Mouse (Mus musculus): ENCODE data around the gene Adamts16. TPM values are rescaled to one million over a fixed set of nuclear protein-coding genes. Genes with fewer than 3 reads are reported as not detected.

The Adamts16 gene
- polyA plus RNA-seq, 1 experiment from 2014 or later, result 8.0 TPM

DNA sequence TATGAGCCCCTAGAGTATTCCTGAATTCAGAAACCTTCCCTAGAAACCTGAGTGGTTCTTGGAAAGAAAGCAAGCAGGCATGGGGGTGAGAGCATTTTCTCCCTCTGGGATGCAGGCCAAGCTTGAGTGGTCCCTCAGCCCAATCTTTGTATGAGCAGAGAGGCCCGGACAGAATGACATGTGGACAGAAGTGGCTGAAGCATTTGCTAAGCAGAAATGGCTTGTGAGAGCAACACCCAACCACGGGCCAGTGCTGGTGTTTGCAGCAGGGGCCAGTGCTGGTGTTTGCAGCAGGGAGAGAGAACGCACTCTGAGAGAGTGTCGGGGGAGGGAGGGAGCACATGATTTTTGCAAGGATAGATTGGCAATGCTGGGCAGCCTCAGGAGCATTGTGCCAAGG is 105.2 kb downstream of the Adamts16 start:
- ATAC-seq (ENCODE audit: low read depth), result no peak

DNA sequence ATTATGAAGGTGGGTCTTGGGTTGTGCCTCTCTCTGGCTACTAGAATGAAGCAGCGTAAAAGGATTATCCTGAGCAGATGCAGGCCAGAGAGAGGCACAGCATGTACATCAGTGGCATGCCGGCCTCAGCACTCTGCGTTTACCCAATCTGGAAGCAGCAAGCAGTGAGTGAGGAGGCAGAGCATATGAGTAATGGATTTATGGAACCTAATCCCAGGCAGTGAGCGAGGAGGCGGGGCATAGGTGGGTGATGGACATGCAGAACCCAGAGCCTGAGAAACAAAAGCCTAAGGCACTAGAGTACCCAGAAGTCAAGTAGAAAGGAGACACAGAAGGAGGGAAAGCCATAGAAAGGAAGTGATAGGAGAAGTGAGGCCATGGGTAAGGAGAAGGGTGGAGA is 107.0 kb downstream of the Adamts16 start:
- Histone ChIP-seq H3K27ac (ENCODE audit: low read depth, low read length) (no peak overlapping the region), H3K4me2 (ENCODE audit: low read depth, low read length) (no peak overlapping the region), H3K4me3 (ENCODE audit: low read depth, low read length) (no peak overlapping the region), H3K9ac (replicated peaks; ENCODE audit: low read depth, low read length) (no peak overlapping the region), H3K27me3 (ENCODE audit: control insufficient read depth, insufficient read depth, low read length) (no peaks in the 10 kb centered on the region), H3K4me1 (ENCODE audit: control insufficient read depth, insufficient read depth, low read length) (no peaks in the 10 kb centered on the region), H3K9me3 (ENCODE audit: control insufficient read depth, low read length) (no peaks in the 10 kb centered on the region), H3K36me3 (ENCODE audit: control insufficient read depth, insufficient read depth, low read length) (no peaks in the 10 kb centered on the region)
- ATAC-seq (ENCODE audit: low read depth), result no peak
- WGBS, result 83% methylated on average over 5 of the region's 5 CpGs

More for the DNA sequence above, 105.2 kb downstream of the Adamts16 start:
- 68% methylated on average over 4 of the region's 4 CpGs for WGBS
- Histone ChIP-seq H3K27me3 (ENCODE audit: control insufficient read depth, insufficient read depth, low read length) (no peaks in the 10 kb centered on the region), H3K4me2 (ENCODE audit: low read depth, low read length) (no peak overlapping the region), H3K36me3 (ENCODE audit: control insufficient read depth, insufficient read depth, low read length) (no peaks in the 10 kb centered on the region), H3K4me1 (ENCODE audit: control insufficient read depth, insufficient read depth, low read length) (no peaks in the 10 kb centered on the region), H3K9me3 (ENCODE audit: control insufficient read depth, low read length) (no peaks in the 10 kb centered on the region), H3K27ac (ENCODE audit: low read depth, low read length) (no peak overlapping the region), H3K9ac (replicated peaks; ENCODE audit: low read depth, low read length) (no peak overlapping the region), H3K4me3 (ENCODE audit: low read depth, low read length) (no peak overlapping the region)

DNA sequence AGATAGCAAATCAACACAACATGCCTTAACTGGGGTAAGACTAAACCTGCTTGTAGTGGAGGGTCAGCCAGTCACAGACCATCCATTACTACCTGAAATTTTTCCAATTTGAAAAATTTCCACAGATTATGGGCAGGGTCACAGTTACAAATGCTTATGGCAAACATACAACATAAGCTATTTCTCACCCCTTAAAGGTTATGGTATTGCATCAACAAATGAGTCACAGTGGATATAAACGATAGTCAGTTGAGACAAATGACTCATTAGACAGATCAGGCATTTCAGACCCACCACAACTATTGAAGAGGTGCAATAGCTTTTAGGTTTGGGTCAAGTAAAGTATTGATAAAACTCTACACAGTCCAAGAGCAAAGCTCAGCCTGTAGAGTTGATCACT is 107.7 kb downstream of the Adamts16 start:
- H3K9me3 ChIP-seq (ENCODE audit: control insufficient read depth, low read length), result no peaks in the 10 kb centered on the region
- H3K4me3 ChIP-seq (ENCODE audit: low read depth, low read length), result no peak overlapping the region
- no peaks in the 10 kb centered on the region for H3K27me3 ChIP-seq (ENCODE audit: control insufficient read depth, insufficient read depth, low read length)
- no peak overlapping the region for H3K4me2 ChIP-seq (ENCODE audit: low read depth, low read length)
- H3K9ac ChIP-seq (replicated peaks; ENCODE audit: low read depth, low read length), result no peak overlapping the region
- H3K4me1 ChIP-seq (ENCODE audit: control insufficient read depth, insufficient read depth, low read length), result no peaks in the 10 kb centered on the region
- no peak overlapping the region for H3K27ac ChIP-seq (ENCODE audit: low read depth, low read length)
- H3K36me3 ChIP-seq (ENCODE audit: control insufficient read depth, insufficient read depth, low read length), result no peaks in the 10 kb centered on the region
- 92% methylated on average over 1 of the region's 1 CpGs for WGBS
- ATAC-seq (ENCODE audit: low read depth), result no peak

DNA sequence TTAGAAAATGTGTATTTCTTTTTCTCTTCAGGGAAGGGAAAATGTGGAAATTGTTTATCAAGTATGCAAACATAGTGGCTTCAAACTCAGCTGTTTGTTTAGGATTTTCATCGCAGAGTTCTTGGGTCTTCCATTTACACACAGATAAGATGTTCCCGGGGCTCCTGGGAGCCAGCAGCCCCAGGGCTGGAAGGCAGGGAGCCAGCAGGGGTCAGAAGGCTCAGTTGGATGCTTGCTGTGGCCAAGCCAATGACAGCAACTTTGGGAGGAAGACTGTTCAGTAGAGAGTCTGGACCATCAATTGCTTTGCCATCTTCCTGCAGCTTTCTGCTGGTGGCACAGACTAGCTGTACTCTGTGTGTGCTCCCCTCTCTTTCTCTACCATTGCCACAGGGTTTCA is 108.4 kb downstream of the Adamts16 start:
- no peak overlapping the region for H3K4me2 ChIP-seq (ENCODE audit: low read depth, low read length)
- no peaks in the 10 kb centered on the region for H3K27me3 ChIP-seq (ENCODE audit: control insufficient read depth, insufficient read depth, low read length)
- H3K9ac ChIP-seq (replicated peaks; ENCODE audit: low read depth, low read length), result no peak overlapping the region
- no peaks in the 10 kb centered on the region for H3K9me3 ChIP-seq (ENCODE audit: control insufficient read depth, low read length)
- no peak for ATAC-seq (ENCODE audit: low read depth)
- no peak overlapping the region for H3K27ac ChIP-seq (ENCODE audit: low read depth, low read length)
- H3K4me1 ChIP-seq (ENCODE audit: control insufficient read depth, insufficient read depth, low read length), result no peaks in the 10 kb centered on the region
- no peak overlapping the region for H3K4me3 ChIP-seq (ENCODE audit: low read depth, low read length)
- H3K36me3 ChIP-seq (ENCODE audit: control insufficient read depth, insufficient read depth, low read length), result no peaks in the 10 kb centered on the region
- 77% methylated on average over 2 of the region's 2 CpGs for WGBS

DNA sequence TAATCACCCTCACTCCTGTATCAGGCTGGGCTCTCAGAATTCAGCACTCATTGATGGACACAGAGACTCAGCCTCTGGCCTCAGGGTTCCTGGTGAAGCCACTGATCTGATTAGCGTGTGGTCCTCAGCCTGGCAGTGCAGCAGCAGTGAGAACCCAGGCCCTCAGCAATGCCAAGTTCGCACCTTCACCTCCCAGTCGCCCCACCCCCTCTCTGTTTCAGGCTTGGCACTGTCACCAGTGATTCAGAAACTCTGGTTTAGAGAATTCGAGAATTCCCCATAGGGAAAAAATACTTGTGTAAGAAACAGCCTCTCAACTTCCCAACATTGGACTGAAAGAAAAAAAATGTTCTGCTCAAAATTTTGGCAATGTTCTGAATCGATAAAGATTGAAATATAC is 108.8 kb downstream of the Adamts16 start:
- 84% methylated on average over 5 of the region's 5 CpGs for WGBS
- no peak overlapping the region for H3K4me3 ChIP-seq (ENCODE audit: low read depth, low read length)
- no peak overlapping the region for H3K27ac ChIP-seq (ENCODE audit: low read depth, low read length)
- no peak for ATAC-seq (ENCODE audit: low read depth)
- no peak overlapping the region for H3K9ac ChIP-seq (replicated peaks; ENCODE audit: low read depth, low read length)
- H3K9me3 ChIP-seq (ENCODE audit: control insufficient read depth, low read length), result no peaks in the 10 kb centered on the region
- no peaks in the 10 kb centered on the region for H3K27me3 ChIP-seq (ENCODE audit: control insufficient read depth, insufficient read depth, low read length)
- H3K36me3 ChIP-seq (ENCODE audit: control insufficient read depth, insufficient read depth, low read length), result no peaks in the 10 kb centered on the region
- H3K4me2 ChIP-seq (ENCODE audit: low read depth, low read length), result no peak overlapping the region
- H3K4me1 ChIP-seq (ENCODE audit: control insufficient read depth, insufficient read depth, low read length), result no peaks in the 10 kb centered on the region

DNA sequence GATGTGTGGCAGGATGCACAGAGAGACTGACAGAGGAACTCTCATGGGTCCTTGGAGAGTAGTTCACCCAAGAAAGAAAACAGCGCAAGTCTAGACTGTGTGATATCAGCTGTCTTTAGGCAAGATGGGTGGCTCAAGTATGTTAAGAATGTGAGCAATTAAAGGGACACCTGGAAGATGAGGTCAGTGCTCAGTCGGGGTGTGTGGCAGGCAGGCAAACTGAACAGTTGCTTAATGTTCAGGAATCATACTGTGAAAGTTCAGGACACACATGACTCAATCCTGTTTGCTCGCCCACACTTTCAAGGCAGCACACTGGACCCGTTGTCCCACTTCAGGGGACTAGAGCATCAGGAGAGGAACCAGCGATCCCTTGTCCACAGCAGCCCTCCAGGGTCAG is 110.3 kb downstream of the Adamts16 start:
- Histone ChIP-seq H3K36me3 (ENCODE audit: control insufficient read depth, insufficient read depth, low read length) (no peaks in the 10 kb centered on the region), H3K4me2 (ENCODE audit: low read depth, low read length) (no peak overlapping the region), H3K4me1 (ENCODE audit: control insufficient read depth, insufficient read depth, low read length) (no peaks in the 10 kb centered on the region), H3K9me3 (ENCODE audit: control insufficient read depth, low read length) (no peaks in the 10 kb centered on the region), H3K4me3 (ENCODE audit: low read depth, low read length) (no peak overlapping the region), H3K27me3 (ENCODE audit: control insufficient read depth, insufficient read depth, low read length) (no peaks in the 10 kb centered on the region), H3K9ac (replicated peaks; ENCODE audit: low read depth, low read length) (no peak overlapping the region), H3K27ac (ENCODE audit: low read depth, low read length) (no peak overlapping the region)
- no peak for ATAC-seq (ENCODE audit: low read depth)
- 71% methylated on average over 5 of the region's 5 CpGs for WGBS

DNA sequence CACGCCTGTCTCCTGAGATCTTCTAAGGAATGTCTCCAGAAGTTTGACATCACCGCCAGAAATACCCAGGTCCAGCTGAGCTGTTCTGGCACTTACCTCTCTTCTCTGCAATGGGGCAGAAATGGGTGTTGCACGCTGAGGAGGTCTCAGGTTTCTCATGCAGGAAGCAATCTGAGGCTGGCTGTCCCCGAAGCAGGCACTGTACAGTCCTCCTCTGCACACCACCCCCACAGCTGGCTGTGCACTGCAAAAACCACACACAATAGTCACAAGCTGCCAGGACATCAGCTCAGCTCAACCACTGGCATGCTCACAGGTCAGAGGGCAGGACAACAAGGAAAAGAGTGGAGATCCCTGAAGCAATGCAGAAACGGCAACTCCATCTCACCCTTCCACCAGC is 111.6 kb downstream of the Adamts16 start:
- no peaks in the 10 kb centered on the region for H3K36me3 ChIP-seq (ENCODE audit: control insufficient read depth, insufficient read depth, low read length)
- WGBS, result 73% methylated on average over 5 of the region's 5 CpGs
- H3K27me3 ChIP-seq (ENCODE audit: control insufficient read depth, insufficient read depth, low read length), result no peaks in the 10 kb centered on the region
- no peak for ATAC-seq (ENCODE audit: low read depth)
- H3K27ac ChIP-seq (ENCODE audit: low read depth, low read length), result no peak overlapping the region
- no peaks in the 10 kb centered on the region for H3K4me1 ChIP-seq (ENCODE audit: control insufficient read depth, insufficient read depth, low read length)
- no peaks in the 10 kb centered on the region for H3K9me3 ChIP-seq (ENCODE audit: control insufficient read depth, low read length)
- H3K4me2 ChIP-seq (ENCODE audit: low read depth, low read length), result no peak overlapping the region
- H3K9ac ChIP-seq (replicated peaks; ENCODE audit: low read depth, low read length), result no peak overlapping the region
- H3K4me3 ChIP-seq (ENCODE audit: low read depth, low read length), result no peak overlapping the region

DNA sequence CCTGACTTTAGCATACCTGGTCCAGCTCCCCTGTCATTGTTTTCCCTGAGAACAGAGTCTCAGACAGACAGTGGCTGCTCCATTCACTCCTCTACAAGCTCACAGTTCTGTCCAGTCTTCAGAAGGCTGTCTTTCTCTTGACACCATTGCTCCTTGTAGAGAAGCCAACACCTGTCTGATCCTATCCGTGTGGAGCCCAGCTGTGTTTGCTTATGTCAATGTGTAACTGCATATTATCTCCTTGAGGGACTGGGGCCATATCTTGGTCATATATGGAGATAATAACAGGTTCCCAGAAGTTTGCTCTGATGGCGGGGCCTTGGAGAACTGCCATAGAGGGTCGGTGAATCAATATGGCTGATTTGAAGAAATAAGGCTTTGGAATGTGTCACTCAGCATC is 115.4 kb downstream of the Adamts16 start:
- ATAC-seq (ENCODE audit: low read depth), result no peak
- Histone ChIP-seq H3K4me2 (ENCODE audit: low read depth, low read length) (no peak overlapping the region), H3K27me3 (ENCODE audit: control insufficient read depth, insufficient read depth, low read length) (no peaks in the 10 kb centered on the region), H3K9ac (replicated peaks; ENCODE audit: low read depth, low read length) (no peak overlapping the region), H3K9me3 (ENCODE audit: control insufficient read depth, low read length) (no peaks in the 10 kb centered on the region), H3K36me3 (ENCODE audit: control insufficient read depth, insufficient read depth, low read length) (no peaks in the 10 kb centered on the region), H3K4me1 (ENCODE audit: control insufficient read depth, insufficient read depth, low read length) (no peaks in the 10 kb centered on the region), H3K4me3 (ENCODE audit: low read depth, low read length) (no peak overlapping the region), H3K27ac (ENCODE audit: low read depth, low read length) (no peak overlapping the region)
- WGBS, result 88% methylated on average over 3 of the region's 3 CpGs

DNA sequence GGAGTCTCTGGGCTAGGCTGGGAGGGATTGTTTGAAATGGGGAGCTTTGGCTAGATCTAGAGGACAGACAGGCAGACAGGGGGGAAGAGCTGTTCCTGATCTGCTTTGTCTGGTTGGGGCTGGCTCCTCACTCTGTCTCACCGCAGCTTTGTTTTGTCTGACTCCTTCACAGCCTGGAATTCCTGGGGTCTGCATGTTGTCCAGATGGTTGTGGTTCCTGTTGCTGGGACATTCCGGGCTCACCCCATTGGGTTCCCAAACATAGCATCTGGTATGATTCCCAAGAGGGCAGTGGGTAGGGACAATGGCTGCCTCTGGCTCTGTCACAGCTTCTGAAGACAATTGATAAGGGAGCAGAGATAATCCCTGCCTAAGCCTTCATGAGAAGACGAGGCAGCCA is 117.0 kb downstream of the Adamts16 start:
- no peak overlapping the region for H3K9ac ChIP-seq (replicated peaks; ENCODE audit: low read depth, low read length)
- no peak overlapping the region for H3K4me3 ChIP-seq (ENCODE audit: low read depth, low read length)
- H3K27me3 ChIP-seq (ENCODE audit: control insufficient read depth, insufficient read depth, low read length), result no peaks in the 10 kb centered on the region
- no peaks in the 10 kb centered on the region for H3K36me3 ChIP-seq (ENCODE audit: control insufficient read depth, insufficient read depth, low read length)
- ATAC-seq (ENCODE audit: low read depth), result no peak
- no peaks in the 10 kb centered on the region for H3K4me1 ChIP-seq (ENCODE audit: control insufficient read depth, insufficient read depth, low read length)
- H3K9me3 ChIP-seq (ENCODE audit: control insufficient read depth, low read length), result no peaks in the 10 kb centered on the region
- 60% methylated on average over 3 of the region's 3 CpGs for WGBS
- H3K27ac ChIP-seq (ENCODE audit: low read depth, low read length), result no peak overlapping the region
- H3K4me2 ChIP-seq (ENCODE audit: low read depth, low read length), result no peak overlapping the region

DNA sequence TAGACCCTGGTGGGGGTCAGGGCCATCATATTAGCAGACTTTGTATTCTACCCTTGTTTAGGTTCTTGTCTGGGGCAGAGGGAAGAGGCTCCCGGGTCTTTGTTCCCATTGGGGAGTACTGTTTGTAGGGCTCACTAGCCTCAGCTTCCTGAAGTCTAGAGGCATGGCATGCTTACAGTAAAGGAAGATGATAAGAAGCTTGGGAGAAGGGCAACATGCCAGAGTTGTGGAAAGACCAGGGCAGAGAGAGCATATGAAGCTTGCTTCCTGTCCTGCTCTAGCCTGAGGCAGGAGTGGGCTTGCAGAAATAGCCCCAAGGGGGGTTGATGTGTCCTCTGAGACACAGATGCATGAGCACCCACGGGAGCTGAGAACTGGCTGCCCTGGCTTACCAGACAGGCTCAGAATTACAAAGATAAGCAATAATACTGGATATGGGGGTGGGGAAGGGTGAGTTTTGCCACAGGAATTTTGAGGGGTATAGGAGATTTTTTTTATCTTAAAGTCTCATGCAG is 117.4 kb downstream of the Adamts16 start:
- Histone ChIP-seq H3K4me1 (ENCODE audit: control insufficient read depth, insufficient read depth, low read length) (no peaks in the 10 kb centered on the region), H3K9ac (replicated peaks; ENCODE audit: low read depth, low read length) (no peak overlapping the region), H3K27ac (ENCODE audit: low read depth, low read length) (no peak overlapping the region), H3K27me3 (ENCODE audit: control insufficient read depth, insufficient read depth, low read length) (no peaks in the 10 kb centered on the region), H3K9me3 (ENCODE audit: control insufficient read depth, low read length) (no peaks in the 10 kb centered on the region), H3K4me3 (ENCODE audit: low read depth, low read length) (no peak overlapping the region), H3K36me3 (ENCODE audit: control insufficient read depth, insufficient read depth, low read length) (no peaks in the 10 kb centered on the region), H3K4me2 (ENCODE audit: low read depth, low read length) (no peak overlapping the region)
- no peak for ATAC-seq (ENCODE audit: low read depth)
- WGBS, result 71% methylated on average over 2 of the region's 2 CpGs

All from neural tube, embryonic 14.5 days (tissue).